Mouse (Mus musculus) left cerebral cortex, adult 9 months (tissue): ENCODE measurements around the gene Trim11.

Experiments
- DNase-seq, 2 experiments: peaks; one replicate each; pipeline ENCODE4 v3.0.0; 2022; ENCODE audit warnings: low spot score in 2 of 2

The Trim11 gene

DNA sequence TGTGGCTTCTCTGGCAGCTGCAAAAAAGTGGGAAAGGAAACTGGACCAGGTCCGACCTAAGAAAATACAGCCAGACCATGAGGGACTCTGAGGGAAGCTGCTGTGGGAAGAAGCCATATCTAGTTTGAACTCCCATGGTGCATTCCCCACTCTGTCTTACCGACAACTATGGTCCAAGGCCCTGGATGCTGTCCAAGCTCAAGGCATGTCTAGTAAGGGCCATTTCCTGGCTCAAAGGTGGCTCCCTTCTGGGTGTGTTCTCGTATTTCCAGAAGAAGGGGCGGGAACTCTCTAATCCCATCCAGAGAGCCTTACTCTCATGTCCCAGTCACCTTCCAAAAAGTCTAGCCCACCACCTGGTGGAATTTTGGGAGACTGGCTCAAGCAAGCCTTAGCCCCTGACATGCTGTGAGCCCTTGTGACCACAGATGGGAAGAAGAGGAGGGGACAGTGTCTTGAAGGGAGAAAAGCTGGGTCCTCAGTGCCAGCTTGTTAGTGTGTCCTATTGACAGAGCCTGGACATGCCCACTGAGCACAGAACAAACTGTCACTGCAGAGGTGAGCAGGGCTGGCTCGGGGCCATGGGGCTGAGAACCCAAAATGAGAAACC is 2.6 kb downstream of the Trim11 start:
- DNase-seq = no peak

DNA sequence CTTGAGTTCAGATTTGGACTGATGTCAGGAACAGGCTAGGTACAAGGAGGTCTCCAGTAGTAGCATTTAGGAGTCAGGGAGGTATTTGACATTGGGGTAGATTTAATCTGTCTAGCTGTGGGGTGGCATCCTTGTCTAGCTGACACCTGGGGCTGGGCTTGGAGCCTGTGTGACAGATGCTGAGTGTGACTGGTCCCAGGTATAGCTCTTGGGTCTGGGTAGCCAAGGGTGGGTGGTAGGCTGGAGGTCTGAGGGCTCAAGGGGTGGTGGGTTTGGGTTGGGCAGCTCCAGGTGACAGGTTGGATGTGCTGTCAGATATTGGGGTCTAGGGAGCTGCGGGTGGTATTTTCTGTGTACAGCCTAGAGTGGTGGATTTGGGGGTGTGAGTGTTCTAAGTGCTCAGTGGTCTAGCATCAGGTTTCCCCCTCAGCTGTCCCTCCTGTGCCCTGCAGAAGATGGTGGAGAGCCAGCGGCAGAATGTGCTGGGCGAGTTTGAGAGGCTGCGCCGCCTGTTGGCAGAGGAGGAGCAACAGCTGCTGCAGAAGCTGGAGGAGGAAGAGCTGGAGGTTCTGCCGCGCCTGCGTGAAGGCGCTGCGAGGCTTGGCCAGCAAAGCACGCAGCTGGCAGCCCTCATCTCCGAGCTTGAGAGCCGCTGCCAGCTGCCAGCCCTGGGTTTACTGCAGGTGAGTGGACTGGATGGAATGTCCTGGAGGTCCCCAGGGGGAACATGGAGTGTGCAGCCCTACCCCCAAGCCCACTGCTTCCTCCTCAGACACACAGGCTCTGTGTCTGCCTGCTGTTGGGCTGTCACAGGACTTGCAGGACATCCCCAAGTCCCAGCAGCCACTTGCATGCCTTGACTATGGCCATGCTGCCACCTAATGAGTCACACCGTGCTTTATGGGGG is 3.9 kb downstream of the Trim11 start:
- DNase-seq = peak; percentile 58 to 78

- no peak for DNase-seq
These were observed 4.7 kb downstream of the Trim11 start for GRCm38 (mm10) chr11:58982471-58983097.

DNA sequence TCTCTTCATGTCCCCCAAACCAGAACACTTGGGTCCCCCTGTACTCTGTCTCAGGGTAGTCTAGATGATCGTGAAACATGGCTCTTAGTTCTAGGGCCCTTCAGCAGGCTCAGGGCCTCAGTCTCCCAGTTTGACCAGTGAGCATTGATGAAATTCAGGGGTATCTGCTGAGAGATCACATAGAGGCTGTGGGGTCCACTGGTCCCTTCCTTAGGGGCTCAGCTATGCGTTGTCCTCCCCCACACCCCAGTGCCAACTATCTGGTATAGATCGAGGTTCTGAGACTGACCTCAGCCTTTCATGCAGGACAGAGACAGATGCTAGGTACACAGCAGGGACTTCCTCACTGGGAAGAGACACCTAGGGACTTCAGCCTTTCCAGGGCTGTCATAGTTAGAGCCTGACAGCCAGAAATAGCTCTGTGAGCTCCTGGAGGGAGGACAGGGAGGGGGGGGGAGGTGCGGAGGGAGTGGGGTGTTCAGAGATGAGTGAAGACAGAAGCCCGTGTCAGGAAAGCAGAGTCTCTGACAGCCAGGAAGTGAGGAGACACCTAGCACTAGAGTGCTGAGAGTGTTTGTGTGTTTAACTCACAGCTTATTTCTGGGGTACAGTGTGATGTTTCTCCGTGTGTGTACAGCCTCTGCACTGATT is 5.9 kb downstream of the Trim11 start:
- no peak for DNase-seq

DNA sequence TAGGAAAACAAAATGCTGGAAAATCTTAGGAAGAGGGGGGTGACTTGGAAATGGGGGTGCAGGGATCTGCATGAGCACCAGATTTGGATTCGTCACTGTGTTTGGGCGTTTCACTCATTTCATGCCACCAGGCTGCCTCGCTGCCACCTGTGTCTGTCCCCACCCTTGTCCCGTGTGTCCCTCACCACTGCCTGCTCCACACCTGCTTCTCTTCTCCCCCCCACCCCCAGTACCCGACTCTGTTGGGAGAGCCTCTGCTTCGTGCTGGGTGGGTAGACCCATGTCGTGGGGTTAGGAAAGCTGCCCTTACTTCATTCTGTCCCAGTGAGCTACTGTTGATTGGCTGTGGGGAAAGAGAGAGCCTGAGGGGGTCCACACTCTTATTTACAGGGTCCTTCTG is 6.8 kb downstream of the Trim11 start:
- DNase-seq = no peak

DNA sequence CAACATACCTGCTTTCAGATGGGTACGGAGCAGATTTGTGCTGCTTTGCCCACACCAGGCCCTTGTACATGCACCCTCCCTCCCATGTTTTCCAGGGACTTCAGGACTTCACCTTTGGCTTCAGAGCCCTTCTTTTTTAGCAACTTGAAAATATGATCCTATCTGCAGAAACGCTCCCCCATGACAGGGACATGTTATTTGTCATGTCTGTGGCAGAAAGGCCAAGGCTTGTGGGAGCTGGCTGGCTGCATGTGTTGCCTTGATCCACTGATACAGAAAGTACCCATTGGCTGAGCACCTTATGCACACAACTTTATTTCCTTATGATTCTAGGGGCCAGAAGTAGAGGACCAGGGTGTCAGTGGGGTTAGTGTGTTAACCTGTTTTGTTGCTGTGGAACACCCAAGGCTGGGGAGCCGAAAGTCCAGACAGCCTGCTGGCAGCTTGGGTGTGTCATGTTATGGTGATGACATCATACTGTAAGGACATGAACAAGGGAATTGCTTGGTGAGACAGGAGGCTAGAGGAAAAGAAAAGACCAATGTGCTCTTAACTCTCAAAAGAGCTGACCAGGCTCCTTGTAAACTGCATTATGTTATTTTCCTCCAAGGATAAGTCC is 7.5 kb downstream of the Trim11 start:
- DNase-seq = no peak

DNA sequence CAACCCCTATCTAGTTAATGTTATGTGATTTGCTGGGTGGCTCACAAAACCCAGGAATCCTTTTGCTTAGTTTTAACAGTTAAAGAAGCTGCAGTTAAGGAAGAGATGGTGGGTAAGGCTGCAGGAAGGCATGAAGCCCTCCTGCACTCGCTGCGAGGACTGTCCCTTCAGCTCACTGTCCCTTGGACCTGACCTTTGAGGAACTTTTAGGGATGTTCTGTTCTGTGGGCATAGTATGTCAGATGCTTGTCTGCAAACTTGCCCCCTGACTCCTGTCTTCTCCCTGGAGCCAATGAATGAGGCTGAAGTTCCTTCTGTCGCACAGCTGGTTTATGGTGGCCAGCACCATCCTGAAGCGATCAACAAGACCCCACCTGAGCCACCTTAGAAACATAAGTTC is 11.3 kb downstream of the Trim11 start:
- DNase-seq = no peak

- no peak for DNase-seq
These were observed 12.2 kb downstream of the Trim11 start for GRCm38 (mm10) chr11:58990141-58990540.

GRCm38 (mm10) chr11:58990794-58991193 is 12.9 kb downstream of the Trim11 start:
- no peak for DNase-seq

- no peak for DNase-seq
These were observed 14.0 kb downstream of the Trim11 start for GRCm38 (mm10) chr11:58991911-58992310.

DNA sequence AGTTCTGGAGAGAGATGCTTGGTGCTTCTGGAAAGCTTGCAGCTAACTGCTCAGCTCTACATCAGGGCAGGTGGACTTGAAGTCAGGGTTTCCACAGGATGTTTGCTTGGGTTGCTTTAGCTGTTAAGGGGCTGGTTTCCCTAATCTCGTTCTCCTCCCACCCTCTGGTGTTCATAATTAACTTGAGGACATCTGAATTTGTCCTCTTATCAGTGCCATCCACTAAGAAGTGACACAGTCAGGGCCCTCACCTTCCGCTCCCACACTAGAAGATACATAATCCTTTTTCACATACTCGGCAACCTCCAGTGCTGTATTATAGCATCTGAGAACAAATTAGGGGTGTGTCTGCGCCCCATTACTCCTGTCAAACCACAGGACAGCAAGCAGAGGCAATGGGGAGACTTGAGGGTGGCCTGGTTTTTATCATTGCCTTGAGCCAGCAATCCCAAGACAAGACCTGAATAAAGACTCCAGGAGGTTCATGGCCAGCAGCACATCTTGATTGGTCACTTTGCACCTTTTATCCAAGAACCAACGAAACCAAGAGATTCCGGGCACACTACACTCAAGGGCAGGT is 15.3 kb downstream of the Trim11 start:
- no peak for DNase-seq

GRCm38 (mm10) chr11:58994337-58994826 is 16.5 kb downstream of the Trim11 start:
- no peak for DNase-seq

GRCm38 (mm10) chr11:58995061-58995806 is 17.3 kb downstream of the Trim11 start:
- no peak for DNase-seq

- peak in 1 of 2 experiments; percentile 54 for DNase-seq
These were observed 18.0 kb downstream of the Trim11 start for GRCm38 (mm10) chr11:58995807-58996370.

GRCm38 (mm10) chr11:58997541-58997940 is 19.6 kb downstream of the Trim11 start:
- no peak for DNase-seq

DNA sequence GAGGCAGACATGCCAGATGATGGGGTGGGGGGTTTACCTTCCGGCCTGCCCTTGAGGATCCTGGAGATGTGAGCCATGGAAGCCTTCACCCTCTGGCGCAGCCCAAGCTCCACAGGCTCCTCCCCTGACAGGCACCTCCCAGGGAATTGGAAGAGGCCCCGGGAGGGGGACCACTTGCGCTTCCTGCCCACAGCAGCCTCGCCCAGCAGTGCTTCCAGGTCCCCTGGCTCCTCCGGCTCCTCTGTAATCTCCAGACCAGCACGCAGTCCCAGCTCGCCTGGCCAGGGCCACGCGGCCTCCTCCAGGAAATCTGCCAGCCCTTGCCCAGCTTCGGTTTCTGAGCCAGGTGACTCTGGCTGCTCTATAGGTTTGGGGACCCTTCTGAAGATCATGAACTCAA is 21.3 kb downstream of the Trim11 start:
- DNase-seq = no peak

DNA sequence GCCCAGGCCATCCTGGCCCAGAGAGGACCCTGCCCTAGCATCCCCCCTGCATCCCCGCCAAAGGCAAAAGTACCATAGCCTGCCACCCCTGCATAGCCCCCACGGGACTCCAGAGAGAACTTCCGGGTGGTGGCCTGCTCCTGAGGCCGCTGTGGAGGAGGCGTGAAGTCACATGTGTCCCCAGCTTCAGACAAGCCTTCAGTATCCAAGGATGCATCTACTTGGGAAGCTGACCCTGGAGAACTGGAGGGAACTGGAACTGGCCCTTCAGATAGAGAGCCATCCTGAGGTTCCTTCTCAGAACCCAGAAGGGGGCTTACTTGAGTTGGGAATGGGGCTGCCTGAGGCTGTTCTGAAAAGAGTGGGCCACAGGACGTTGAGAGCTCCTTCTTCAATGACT is 21.9 kb downstream of the Trim11 start:
- DNase-seq = no peak

GRCm38 (mm10) chr11:59000635-59001034 is 22.7 kb downstream of the Trim11 start:
- peak in 1 of 2 experiments; percentile 49 for DNase-seq

- no peak for DNase-seq
These were observed 24.6 kb downstream of the Trim11 start for GRCm38 (mm10) chr11:59002327-59003079.
